Mouse (Mus musculus) cerebellum, adult 11 months (tissue): ENCODE measurements around the gene Haus6.

Source experiments
- DNase-seq: peaks from one replicate; pipeline ENCODE4 v3.0.0; 2022

The Haus6 gene

DNA sequence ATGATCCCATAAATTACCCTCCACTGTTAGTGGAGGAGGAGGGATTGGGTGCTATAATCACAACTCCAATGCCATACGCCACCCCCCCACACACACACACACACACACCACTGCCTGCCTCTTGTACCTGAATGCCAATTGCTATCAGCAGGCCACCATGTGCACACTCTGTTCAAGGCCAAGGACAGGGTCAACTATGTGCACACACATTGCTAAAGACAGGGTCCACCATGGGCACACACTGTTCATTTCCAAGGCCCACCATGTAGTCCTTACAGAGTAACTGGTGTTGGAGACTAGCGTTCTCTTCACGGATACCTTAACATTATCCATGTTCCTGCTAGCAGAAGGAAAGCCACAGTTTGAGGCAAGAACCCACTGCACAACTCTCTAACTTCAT, 50.8 kb downstream of the Haus6 start:
- DNase-seq = no peak

- DNase-seq = no peak
Observed at GRCm38 (mm10) chr4:86559006-86559405, 52.8 kb downstream of the Haus6 start.

- no peak for DNase-seq
Observed at GRCm38 (mm10) chr4:86558228-86558627, 53.6 kb downstream of the Haus6 start, which contains the start of gene Saxo1. Saxo1 (minus strand) TSS chr4:86558328.

- DNase-seq = no peak
Observed at GRCm38 (mm10) chr4:86557371-86557770, 54.5 kb downstream of the Haus6 start.

- DNase-seq = no peak
Observed at GRCm38 (mm10) chr4:86555035-86555707, 56.7 kb downstream of the Haus6 start.

DNA sequence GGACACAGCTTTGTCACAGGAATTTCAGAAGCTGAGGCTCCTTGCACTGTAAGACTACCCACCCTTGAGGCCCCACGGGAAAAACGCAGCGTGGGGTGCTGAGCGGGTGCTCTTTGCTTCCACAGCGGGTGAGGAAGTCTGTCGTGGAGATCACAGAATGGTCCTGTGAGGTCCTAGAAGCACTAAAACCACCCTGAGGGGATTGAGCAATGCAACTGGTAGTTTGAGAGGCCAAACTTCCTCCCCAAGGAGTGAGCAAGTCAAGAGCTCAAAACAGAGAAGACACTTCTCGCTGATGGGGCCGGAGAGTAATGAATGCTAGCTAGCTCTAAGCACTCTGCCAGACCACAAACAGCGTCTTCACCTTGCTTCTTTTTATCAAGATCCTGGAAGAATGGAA, 63.5 kb downstream of the Haus6 start:
- no peak for DNase-seq

DNA sequence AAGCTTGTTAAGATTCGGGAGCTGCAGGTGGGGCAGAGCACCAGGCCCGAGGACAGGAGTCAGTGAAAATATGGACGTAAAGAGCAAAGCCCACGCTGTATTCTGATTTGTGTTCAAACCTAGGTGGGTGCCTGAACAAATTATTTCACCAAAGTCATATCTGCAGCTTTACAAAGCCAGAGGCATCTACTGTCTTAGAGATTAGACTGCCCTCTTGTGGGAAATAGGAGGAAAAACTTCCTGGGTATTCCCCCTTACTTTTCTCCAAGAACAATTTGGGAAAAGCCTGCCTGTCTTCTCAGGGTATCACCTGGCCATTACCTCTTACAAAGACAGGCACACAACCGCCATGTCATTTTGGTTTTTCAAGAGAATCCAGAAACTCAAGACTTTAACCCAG, 66.2 kb downstream of the Haus6 start:
- no peak for DNase-seq

- DNase-seq = no peak
Observed at GRCm38 (mm10) chr4:86543999-86544398, 67.9 kb downstream of the Haus6 start.

DNA sequence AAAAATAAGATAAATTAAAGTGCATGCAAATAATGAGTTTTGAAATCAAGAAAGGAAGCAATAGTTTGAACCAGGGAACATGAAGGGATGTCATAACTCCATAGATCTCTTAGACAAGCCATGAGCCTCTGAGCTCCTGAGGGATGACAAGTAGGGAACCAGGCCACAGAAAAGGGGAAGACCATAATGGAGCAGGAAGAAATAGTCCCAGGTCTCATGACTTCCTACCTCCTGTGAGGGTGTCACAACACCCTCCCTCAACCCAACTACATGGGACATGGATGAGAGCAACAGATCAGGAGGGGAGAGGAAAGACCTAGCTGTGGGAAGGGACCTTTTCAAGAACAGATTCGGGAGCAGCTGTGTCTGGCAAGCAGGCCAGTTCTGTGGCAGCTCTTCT, 70.3 kb downstream of the Haus6 start:
- no peak for DNase-seq

DNA sequence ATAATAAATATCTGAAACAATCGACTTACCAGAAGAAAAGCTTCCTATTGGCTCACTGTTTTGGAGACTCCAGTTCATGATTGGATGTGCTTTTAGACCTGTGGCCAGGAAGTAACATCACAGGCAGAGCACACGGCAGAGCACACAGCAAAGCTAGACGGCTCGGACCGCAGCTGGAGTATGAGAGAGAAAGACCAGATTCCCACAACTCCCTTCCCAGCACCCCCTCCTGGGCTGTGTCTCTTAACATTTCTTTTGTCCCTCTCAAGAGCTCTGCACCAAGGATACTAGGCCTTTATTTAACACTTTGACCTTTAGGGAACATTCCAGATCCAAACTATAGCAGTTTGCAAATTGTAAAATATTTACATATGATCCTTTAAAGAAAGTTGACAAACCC, 72.9 kb downstream of the Haus6 start:
- DNase-seq = no peak

GRCm38 (mm10) chr4:86537972-86538371, 73.9 kb downstream of the Haus6 start:
- DNase-seq = no peak

DNA sequence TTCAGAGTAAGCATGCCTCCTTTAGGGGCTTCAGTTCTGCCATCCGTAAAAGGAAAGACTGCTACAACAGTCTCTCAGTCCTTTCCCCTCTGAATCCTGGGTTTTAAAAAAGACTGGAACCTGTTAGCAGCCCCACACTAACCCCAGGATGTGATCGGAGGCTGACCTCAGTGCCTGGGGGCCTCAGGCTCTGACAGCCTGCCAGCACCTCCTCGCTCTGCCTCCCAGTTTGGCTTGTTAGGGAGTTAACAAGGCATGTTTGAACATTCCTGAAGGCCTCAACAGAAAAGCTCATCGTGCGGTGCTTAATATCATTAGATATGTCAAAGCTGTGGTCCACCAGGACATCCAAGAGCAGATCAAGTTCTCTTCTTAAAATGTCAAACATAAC, 77.8 kb downstream of the Haus6 start:
- DNase-seq = no peak

DNA sequence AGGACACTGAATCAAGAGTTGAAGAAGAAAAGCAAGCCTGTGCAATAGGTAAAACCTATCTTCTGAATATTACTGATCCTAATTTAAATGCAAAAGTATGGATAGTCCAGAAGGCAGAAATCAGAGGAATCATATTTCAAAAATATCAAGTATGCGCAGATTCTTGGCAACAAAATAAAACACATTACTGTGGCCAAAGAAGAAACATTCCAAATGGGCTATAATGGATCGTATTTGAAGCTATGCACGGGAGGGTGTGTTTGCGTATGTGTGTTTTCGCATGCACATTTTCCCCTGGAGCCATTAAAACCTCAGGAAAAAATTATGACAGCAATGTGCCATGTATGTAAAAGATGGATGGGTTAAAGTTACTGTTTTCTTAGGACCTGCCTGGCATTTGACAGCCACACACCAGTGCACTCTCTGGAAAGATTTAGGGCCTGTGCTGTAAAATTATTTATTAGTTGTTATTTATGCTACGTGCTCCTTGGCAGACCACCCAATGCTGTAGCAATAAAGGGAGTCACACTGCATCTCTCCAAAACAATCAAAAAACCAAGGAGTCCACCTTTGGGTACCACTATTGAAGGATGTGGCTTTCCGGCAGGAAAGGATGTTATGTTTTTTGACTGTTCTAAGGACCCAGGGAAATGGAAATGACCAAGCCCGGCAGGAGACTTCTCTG, 78.3 kb downstream of the Haus6 start:
- no peak for DNase-seq

DNA sequence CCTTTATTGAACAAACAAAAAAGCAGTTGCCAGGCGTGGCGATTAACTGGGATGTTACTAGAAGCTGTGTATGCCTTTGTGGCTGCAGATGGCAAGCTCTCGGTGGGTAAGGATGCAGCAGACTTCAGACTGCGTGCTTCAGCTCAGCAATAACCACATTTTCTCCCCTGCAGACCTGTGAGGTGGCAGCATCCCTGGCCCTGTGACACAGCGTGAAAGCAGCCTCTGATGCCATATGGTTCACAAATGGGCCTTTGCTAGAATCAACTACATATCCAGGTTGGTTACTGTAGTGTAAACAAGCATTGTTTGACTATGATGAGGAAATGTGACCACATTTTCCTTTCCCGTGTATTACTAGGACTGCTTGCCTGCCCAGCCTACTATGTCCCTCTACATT, 82.7 kb downstream of the Haus6 start:
- DNase-seq = peak; percentile 34
